Comparison of ENCODE assay signal across 20 mouse cellular contexts in the genomic region with DNA sequence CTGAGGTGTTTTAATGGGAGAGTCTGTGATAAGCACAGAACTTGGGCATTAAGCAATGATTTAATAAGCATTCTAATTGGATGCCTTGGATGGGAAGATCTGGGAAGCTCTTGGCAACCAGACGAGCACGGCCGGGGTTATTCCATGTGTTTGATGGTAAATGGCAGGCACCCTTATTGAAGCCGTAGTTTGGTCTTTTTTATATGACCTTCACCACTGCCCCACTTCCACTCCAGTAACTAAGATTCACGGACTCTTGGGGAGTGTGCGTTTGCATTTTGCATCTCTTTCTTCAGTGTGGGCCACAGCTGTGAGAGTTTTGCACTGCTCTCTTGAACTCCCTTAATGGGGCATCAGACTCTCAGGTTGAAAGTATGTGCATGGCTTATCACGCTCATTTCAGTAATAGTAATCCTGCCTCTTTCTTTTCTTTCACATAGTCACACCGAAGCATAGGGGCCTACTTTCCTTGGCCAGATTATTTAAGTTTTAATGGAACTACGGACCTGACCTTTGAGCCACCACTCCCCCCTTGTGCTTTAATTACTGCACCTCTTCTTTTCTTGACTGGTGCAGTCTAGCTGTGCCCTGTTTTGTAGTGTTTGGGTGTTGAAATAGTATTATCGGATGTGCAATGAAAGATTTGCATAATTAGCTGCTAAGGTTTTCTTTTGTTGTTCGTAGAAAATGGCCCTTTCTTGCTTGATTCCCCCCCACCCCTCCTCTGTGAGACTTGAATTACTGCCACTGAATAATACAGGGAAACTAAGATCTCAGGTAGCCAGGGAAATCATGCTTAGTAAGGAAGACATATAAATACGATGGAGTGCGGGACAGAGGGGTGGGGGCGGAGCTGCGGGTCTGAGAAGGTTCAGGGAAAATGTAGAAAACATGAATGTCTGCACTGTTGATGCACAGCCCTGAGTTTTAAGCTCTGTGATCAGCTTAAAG.
DNase-seq lines count a peak whose midpoint lies in the region; ATAC-seq and TF ChIP-seq lines count a peak whose summit lies in the region.
"Had no signal": no experiment of that assay in that cellular context is flagged by ENCODE, and none has a peak within 500 bp of the region (broad histone marks: within the 10 kb centered on the region; RNA-seq: fewer than 3 reads in every experiment).

No protein-coding gene starts in this region.

- no peaks in the 10 kb centered on the region for H3K27me3 ChIP-seq in intestine, embryonic 15.5 days (replicated peaks)
- no peaks in the 10 kb centered on the region for H3K27me3 ChIP-seq in intestine, postnatal 0 days (replicated peaks; ENCODE audit: control insufficient read depth, insufficient read depth, low read length)
- H3K27me3 ChIP-seq in forebrain, embryonic 11.5 days (ENCODE audit: control insufficient read depth, insufficient read depth, low read length), result no peaks in the 10 kb centered on the region; the same call in 1 of the 2 replicates
- H3K27me3 ChIP-seq in forebrain, embryonic 16.5 days (replicated peaks; ENCODE audit: control insufficient read depth, insufficient read depth, low read length), result no peaks in the 10 kb centered on the region
- no peaks in the 10 kb centered on the region for H3K27me3 ChIP-seq in midbrain, embryonic 16.5 days (ENCODE audit: control insufficient read depth, insufficient read depth, low read depth, low read length)
- H3K27me3 ChIP-seq: embryonic facial prominence, embryonic 15.5 days; hindbrain, embryonic 15.5 days; limb, embryonic 12.5 days; liver, embryonic 12.5 days; Patski had no signal

- intact Hi-C loops in heart, postnatal 36 days (cut with DNase I), result no loop called here

- ATAC-seq in intestine, embryonic 15.5 days, result peak; percentile 77
- no peak for ATAC-seq in intestine, postnatal 0 days
- peak; percentile 65 for ATAC-seq in forebrain, embryonic 11.5 days (replicated peaks; ENCODE audit: low FRiP score)
- 0 out of 2 replicates have a peak, but pooled peaks have one; percentile 28 for ATAC-seq in forebrain, embryonic 16.5 days
- ATAC-seq in midbrain, embryonic 16.5 days, result 0 out of 2 replicates have a peak, but pooled peaks have one; percentile 42
- ATAC-seq: liver, embryonic 12.5 days; Patski had no signal

- H3K36me3 ChIP-seq in intestine, embryonic 15.5 days, result no peaks in the 10 kb centered on the region
- peaks cover 24% of the 10 kb centered on the region for H3K36me3 ChIP-seq in intestine, postnatal 0 days (ENCODE audit: control insufficient read depth, insufficient read depth)
- H3K36me3 ChIP-seq in forebrain, embryonic 11.5 days (ENCODE audit: control insufficient read depth, insufficient read depth, low read length), result no peaks in the 10 kb centered on the region
- no peaks in the 10 kb centered on the region for H3K36me3 ChIP-seq in forebrain, embryonic 16.5 days (ENCODE audit: control insufficient read depth, insufficient read depth)
- no peaks in the 10 kb centered on the region for H3K36me3 ChIP-seq in midbrain, embryonic 16.5 days (ENCODE audit: control insufficient read depth, insufficient read depth, low read length)
- H3K36me3 ChIP-seq: embryonic facial prominence, embryonic 15.5 days; hindbrain, embryonic 15.5 days; limb, embryonic 12.5 days; liver, embryonic 12.5 days had no signal

- H3K9ac ChIP-seq in intestine, embryonic 15.5 days, result no peak overlapping the region
- H3K9ac ChIP-seq in intestine, postnatal 0 days (ENCODE audit: low read depth, low read length), result no peak overlapping the region
- H3K9ac ChIP-seq in forebrain, embryonic 11.5 days (ENCODE audit: low read length), result no peak overlapping the region
- H3K9ac ChIP-seq in forebrain, embryonic 16.5 days (replicated peaks; ENCODE audit: low read depth, low read length), result no peak overlapping the region
- no peak overlapping the region for H3K9ac ChIP-seq in midbrain, embryonic 16.5 days (ENCODE audit: low read depth, low read length)
- H3K9ac ChIP-seq: embryonic facial prominence, embryonic 15.5 days; hindbrain, embryonic 15.5 days; limb, embryonic 12.5 days; liver, embryonic 12.5 days had no signal

- no peak overlapping the region for H3K4me3 ChIP-seq in intestine, embryonic 15.5 days (replicated peaks)
- no peak overlapping the region for H3K4me3 ChIP-seq in intestine, postnatal 0 days (ENCODE audit: low read depth, low read length)
- H3K4me3 ChIP-seq in forebrain, embryonic 11.5 days (ENCODE audit: low read depth, low read length), result no peak overlapping the region
- H3K4me3 ChIP-seq in forebrain, embryonic 16.5 days (replicated peaks; ENCODE audit: low read length), result 0 out of 2 replicates have a peak overlapping the region, but pooled peaks have one; percentile 3
- no peak overlapping the region for H3K4me3 ChIP-seq in midbrain, embryonic 16.5 days (ENCODE audit: low read depth, low read length)
- H3K4me3 ChIP-seq: embryonic facial prominence, embryonic 15.5 days; heart, adult 2 months; hindbrain, embryonic 15.5 days; limb, embryonic 12.5 days; liver, embryonic 12.5 days had no signal

- no peaks in the 10 kb centered on the region for H3K9me3 ChIP-seq in intestine, embryonic 15.5 days
- no peaks in the 10 kb centered on the region for H3K9me3 ChIP-seq in intestine, postnatal 0 days (ENCODE audit: control insufficient read depth)
- H3K9me3 ChIP-seq in forebrain, embryonic 11.5 days (ENCODE audit: control insufficient read depth, low read length), result no peaks in the 10 kb centered on the region
- H3K9me3 ChIP-seq in forebrain, embryonic 16.5 days (ENCODE audit: control insufficient read depth, low read length), result no peaks in the 10 kb centered on the region
- H3K9me3 ChIP-seq in midbrain, embryonic 16.5 days (replicated peaks; ENCODE audit: control insufficient read depth, low read length, poor library complexity, severe bottlenecking), result no peaks in the 10 kb centered on the region
- H3K9me3 ChIP-seq: embryonic facial prominence, embryonic 15.5 days; hindbrain, embryonic 15.5 days; limb, embryonic 12.5 days; liver, embryonic 12.5 days had no signal

- H3K4me1 ChIP-seq in intestine, embryonic 15.5 days (replicated peaks), result no peaks in the 10 kb centered on the region
- no peaks in the 10 kb centered on the region for H3K4me1 ChIP-seq in intestine, postnatal 0 days (replicated peaks; ENCODE audit: control insufficient read depth, insufficient read depth, low read length)
- peaks cover 11% of the 10 kb centered on the region; the same call in 1 of the 2 replicates for H3K4me1 ChIP-seq in forebrain, embryonic 11.5 days (replicated peaks; ENCODE audit: control insufficient read depth, insufficient read depth, low read length)
- H3K4me1 ChIP-seq in forebrain, embryonic 16.5 days (replicated peaks; ENCODE audit: control insufficient read depth, insufficient read depth, low read length), result peaks cover 9% of the 10 kb centered on the region
- peaks cover 8% of the 10 kb centered on the region; the same call in 1 of the 2 replicates for H3K4me1 ChIP-seq in midbrain, embryonic 16.5 days (ENCODE audit: control insufficient read depth, insufficient read depth, low read length)
- H3K4me1 ChIP-seq: embryonic facial prominence, embryonic 15.5 days; hindbrain, embryonic 15.5 days; liver, embryonic 12.5 days had no signal

- WGBS in intestine, embryonic 15.5 days, result 86% methylated on average over 15 of the region's 15 CpGs
- WGBS in intestine, postnatal 0 days, result 71% methylated on average over 15 of the region's 15 CpGs
- 29% methylated on average over 15 of the region's 15 CpGs for WGBS in forebrain, embryonic 11.5 days
- WGBS in forebrain, embryonic 16.5 days, result 16% methylated on average over 15 of the region's 15 CpGs
- 35% methylated on average over 15 of the region's 15 CpGs for WGBS in midbrain, embryonic 16.5 days

- no peak for TF ChIP-seq CTCF in intestine, postnatal 0 days (IDR thresholded peaks at IDR 0.05; ENCODE audit: low read depth)

- peak; percentile 52 for DNase-seq in forebrain, embryonic 11.5 days (ENCODE audit: low spot score)
- DNase-seq in heart, postnatal 36 days, result no peak
- DNase-seq in thymus, postnatal 14 days, result no peak
- DNase-seq: cerebellum, adult 18-20 months; cerebellum, postnatal 25 days; embryo, embryonic 11 days; gastrocnemius, postnatal 14 days; heart, adult 2 months; kidney, postnatal 25 days; lung, adult 18-20 months; lung, postnatal 10 days had no signal

- no peak overlapping the region for H3K27ac ChIP-seq in intestine, embryonic 15.5 days
- no peak overlapping the region for H3K27ac ChIP-seq in intestine, postnatal 0 days (ENCODE audit: low read depth, low read length)
- no peak overlapping the region for H3K27ac ChIP-seq in forebrain, embryonic 11.5 days (ENCODE audit: low read depth, low read length)
- no peak overlapping the region for H3K27ac ChIP-seq in forebrain, embryonic 16.5 days (ENCODE audit: low read length)
- H3K27ac ChIP-seq in midbrain, embryonic 16.5 days (ENCODE audit: low read length), result no peak overlapping the region
- H3K27ac ChIP-seq: embryonic facial prominence, embryonic 15.5 days; heart, adult 2 months; hindbrain, embryonic 15.5 days; limb, embryonic 12.5 days; liver, embryonic 12.5 days had no signal

- no peak overlapping the region for H3K4me2 ChIP-seq in intestine, embryonic 15.5 days (replicated peaks)
- H3K4me2 ChIP-seq in intestine, postnatal 0 days (replicated peaks; ENCODE audit: low read depth), result no peak overlapping the region
- H3K4me2 ChIP-seq in forebrain, embryonic 11.5 days (ENCODE audit: low read depth, low read length, severe bottlenecking), result peak overlapping the region; percentile 18; the same call in 1 of the 2 replicates
- H3K4me2 ChIP-seq in forebrain, embryonic 16.5 days (ENCODE audit: low read length), result peak overlapping the region; percentile 30
- H3K4me2 ChIP-seq in midbrain, embryonic 16.5 days (ENCODE audit: low read length), result no peak overlapping the region; the same call in 1 of the 2 replicates
- H3K4me2 ChIP-seq: embryonic facial prominence, embryonic 15.5 days; hindbrain, embryonic 15.5 days; limb, embryonic 12.5 days; liver, embryonic 12.5 days had no signal

Comparison
In these comparisons a context has a peak if more than half of its experiments do, and no peak if none do; other contexts are left out.
1. H3K4me2 ChIP-seq: peak in forebrain, embryonic 11.5 days (single experiment) and forebrain, embryonic 16.5 days (single experiment); none in intestine, embryonic 15.5 days (single experiment), intestine, postnatal 0 days (single experiment) and midbrain, embryonic 16.5 days (single experiment).